Mouse (Mus musculus): Measurements from ENCODE around the gene Jmjd7.

DNA sequence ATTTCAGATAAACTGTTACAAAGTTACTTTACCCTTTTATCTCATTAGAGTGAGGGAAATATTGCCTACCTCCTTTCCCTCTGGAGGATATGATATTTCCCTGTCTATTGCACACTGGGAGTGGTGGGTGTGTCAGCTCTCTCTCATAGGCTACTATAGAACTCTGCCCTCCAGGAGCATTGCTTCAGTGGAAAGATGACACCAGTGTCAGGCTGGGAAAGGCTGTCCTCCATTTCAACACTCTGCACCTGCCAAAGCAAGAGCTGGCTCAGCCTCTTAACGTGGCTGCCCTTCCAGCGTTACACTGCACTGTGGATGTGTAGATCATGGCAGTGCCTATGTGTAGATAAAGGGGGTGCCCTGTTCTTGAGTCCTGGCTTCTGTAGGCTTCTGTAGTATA, 34.9 kb upstream of the Jmjd7 start:
- TF ChIP-seq CTCF (IDR thresholded peaks at IDR 0.05; ENCODE audit: low read depth, low read length) (no peak), POLR2A (IDR thresholded peaks at IDR 0.05; ENCODE audit: borderline replicate concordance, low read depth, low read length) (no peak)
